Mouse (Mus musculus): ENCODE results near the gene 8030474K03Rik. TPM values are rescaled to one million over a fixed set of nuclear protein-coding genes. Genes with fewer than 3 reads are reported as not detected.
"Not testable (repeated sequence)": the region's sequence is repeated elsewhere in the genome, so short reads cannot be mapped to it uniquely, and the experiment has no call there.

8030474K03Rik gene
- polyA plus RNA-seq, 1 experiment from 2014 or later = 0.19 TPM

DNA sequence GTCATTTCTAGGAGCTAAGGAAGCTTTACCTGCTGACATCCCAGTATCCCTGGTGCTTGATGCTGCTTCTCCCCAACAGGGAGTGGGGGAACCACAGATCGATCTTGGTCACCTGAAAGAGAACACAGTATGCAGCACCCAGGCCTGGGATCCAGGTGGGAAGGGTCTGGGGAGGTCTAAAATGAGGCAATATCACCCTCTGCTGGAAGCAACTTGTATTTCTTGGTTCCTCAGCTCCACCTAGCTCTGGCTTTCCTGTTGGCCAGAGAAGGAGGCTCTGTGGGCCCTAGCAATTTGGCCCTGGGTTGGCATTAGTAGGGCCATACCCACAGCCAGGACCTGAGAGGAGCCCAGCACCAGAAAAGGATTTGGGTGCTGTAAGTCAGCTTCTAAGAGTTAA lies 24.7 kb downstream of the 8030474K03Rik start:
- Histone ChIP-seq H3K4me2 (no peak overlapping the region), H3K27me3 (replicated peaks) (peaks cover 43% of the 10 kb centered on the region), H3K36me3 (no peaks in the 10 kb centered on the region), H3K4me3 (no peak overlapping the region), H3K9me3 (no peaks in the 10 kb centered on the region), H3K27ac (replicated peaks) (no peak overlapping the region), H3K9ac (no peak overlapping the region), H3K4me1 (no peaks in the 10 kb centered on the region)
- no peak for ATAC-seq (ENCODE audit: extremely low read depth, insufficient number of reproducible peaks, low FRiP score, low TSS enrichment)
- 47% methylated on average over 1 of the region's 1 CpGs for WGBS

DNA sequence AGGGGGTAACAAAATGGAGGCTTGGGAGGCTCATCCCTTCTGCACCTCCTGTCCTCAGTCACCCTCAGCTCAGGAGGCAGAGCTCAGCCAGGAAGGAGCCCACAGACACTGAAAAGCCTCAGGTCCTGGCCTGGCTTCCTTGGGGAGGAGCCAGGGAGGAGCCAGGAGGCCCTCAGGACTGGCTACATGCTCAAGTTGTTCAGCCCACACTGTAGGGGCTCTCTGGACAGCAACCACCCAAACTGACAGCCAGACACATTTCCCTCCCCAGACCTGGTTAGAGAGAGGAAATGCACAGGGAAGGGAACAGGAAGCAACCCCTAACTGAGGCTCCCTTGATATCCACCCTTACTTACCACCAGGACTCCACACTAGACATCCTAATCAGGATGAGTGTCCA lies 25.5 kb downstream of the 8030474K03Rik start:
- not testable (repeated sequence) for H3K9ac ChIP-seq, H3K36me3 ChIP-seq

DNA sequence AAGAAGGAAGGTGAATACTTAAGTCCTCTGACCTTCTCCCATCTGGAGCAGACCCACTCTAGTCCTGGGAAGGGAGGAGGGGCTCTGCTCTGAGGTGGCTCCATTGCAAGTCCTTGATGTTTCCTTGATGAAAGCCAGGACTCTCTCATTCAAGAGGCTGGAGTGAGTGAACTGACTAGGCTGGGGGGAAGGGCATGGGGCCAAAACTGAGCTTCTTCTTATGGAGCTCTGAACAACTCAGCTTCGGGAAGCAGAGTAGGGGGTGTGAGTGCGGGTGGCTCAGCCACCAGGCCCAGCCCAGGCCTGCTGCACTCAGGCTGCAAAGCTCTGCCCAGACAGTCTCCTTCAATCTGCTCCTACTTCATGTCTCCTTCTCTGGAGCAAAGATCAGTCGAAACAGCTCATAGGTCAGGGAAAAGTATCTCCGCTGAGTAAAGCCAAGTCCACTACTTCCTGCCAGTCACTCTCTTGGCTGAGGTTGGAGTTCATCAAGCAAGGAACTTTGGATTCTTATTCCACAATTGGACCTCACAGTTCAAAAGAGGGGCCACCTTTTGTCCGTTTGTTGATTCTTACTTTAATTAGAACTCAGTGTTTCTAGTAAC lies 52.8 kb downstream of the 8030474K03Rik start:
- ATAC-seq (ENCODE audit: extremely low read depth, insufficient number of reproducible peaks, low FRiP score, low TSS enrichment) = no peak; the same call in 1 of the 2 replicates

More for the DNA sequence above, 25.5 kb downstream of the 8030474K03Rik start:
- not testable (repeated sequence) for H3K4me1 ChIP-seq; ATAC-seq (ENCODE audit: extremely low read depth, insufficient number of reproducible peaks, low FRiP score, low TSS enrichment); H3K4me3 ChIP-seq; H3K9me3 ChIP-seq; H3K27ac ChIP-seq (replicated peaks); H3K4me2 ChIP-seq
- H3K27me3 ChIP-seq (replicated peaks) = peaks cover 38% of the 10 kb centered on the region

More for the DNA sequence above, 52.8 kb downstream of the 8030474K03Rik start:
- Histone ChIP-seq H3K4me2 (no peak overlapping the region), H3K36me3 (no peaks in the 10 kb centered on the region), H3K9me3 (no peaks in the 10 kb centered on the region), H3K27ac (replicated peaks) (peak overlapping the region; percentile 68), H3K27me3 (replicated peaks) (peaks cover 77% of the 10 kb centered on the region), H3K4me1 (peaks cover 36% of the 10 kb centered on the region), H3K9ac (0 out of 2 replicates have a peak overlapping the region, but pooled peaks have one; percentile 10), H3K4me3 (no peak overlapping the region)
- WGBS = 33% methylated on average over 5 of the region's 5 CpGs

Other genes starting within 250 kb of the 8030474K03Rik start
- gene Ogt, start 154.6 kb upstream of the 8030474K03Rik start, polyA plus RNA-seq (2015; fragmentation: Nextera tagmentation; extraction: Ambion mirVana) = 85.4 and 90.5 TPM in 2 replicates
- 0.27 TPM in 2 replicates for gene Cxcr3, start 60.4 kb upstream of the 8030474K03Rik start, polyA plus RNA-seq (2015; fragmentation: Nextera tagmentation; extraction: Ambion mirVana)
- gene Gm4779, start 233 bp upstream of the 8030474K03Rik start, polyA plus RNA-seq (2015; fragmentation: Nextera tagmentation; extraction: Ambion mirVana) = 0.22 and 0.28 TPM in 2 replicates
- 11.1 and 11.8 TPM in 2 replicates for gene Nhsl2, start 54.7 kb downstream of the 8030474K03Rik start, polyA plus RNA-seq (2015; fragmentation: Nextera tagmentation; extraction: Ambion mirVana)